Mouse (Mus musculus) forebrain, postnatal 0 days (tissue): ENCODE results near the gene Prex1. TPM values are rescaled to one million over a fixed set of nuclear protein-coding genes. Genes with fewer than 3 reads are reported as not detected.
A peak's percentile ranks its signal among the peaks of the same experiment; 100 is the strongest.
"Not testable (repeated sequence)": the region's sequence is repeated elsewhere in the genome, so short reads cannot be mapped to it uniquely, and the experiment has no call there.

Experiments used
- ATAC-seq: fragments of 200-750 bp; cut with Nextera tagmentation; 2 replicates; pipeline ENCODE4 v1.8.0; 2017; ENCODE audit warnings: mild to moderate bottlenecking, moderate library complexity
- DNase-seq: peaks from one replicate; pipeline ENCODE4 v3.0.0-alpha.2; 2015
- H3K27ac ChIP-seq: fragments of 300-500 bp; sonication (generic); 2 replicates; pipeline ENCODE4 v1.5.1; 2014; ENCODE audit warnings: low read depth, mild to moderate bottlenecking, antibody characterized with exemption, low read length, moderate library complexity, mixed read lengths
- H3K27me3 ChIP-seq: fragments of 300-500 bp; sonication (generic); 2 replicates; pipeline ENCODE4 v1.6.1; 2014; ENCODE audit warnings: mild to moderate bottlenecking, low read length, mixed read lengths; ENCODE audit not compliant: insufficient read depth
- H3K36me3 ChIP-seq: fragments of 300-500 bp; sonication (generic); 2 replicates; pipeline ENCODE4 v1.6.1; 2014; ENCODE audit warnings: mild to moderate bottlenecking, moderate library complexity; ENCODE audit not compliant: insufficient read depth
- H3K4me1 ChIP-seq: fragments of 300-500 bp; sonication (generic); 2 replicates; pipeline ENCODE4 v1.6.1; 2014; ENCODE audit warnings: antibody characterized with exemption; ENCODE audit not compliant: insufficient read depth
- H3K4me2 ChIP-seq: fragments of 300-500 bp; sonication (generic); 2 replicates; pipeline ENCODE4 v1.6.1; 2014; ENCODE audit warnings: low read depth, mild to moderate bottlenecking, moderate library complexity
- H3K4me3 ChIP-seq: fragments of 300-500 bp; sonication (generic); 2 replicates; pipeline ENCODE4 v1.5.1; 2014; ENCODE audit warnings: low read depth, low read length, mixed read lengths
- H3K9ac ChIP-seq: fragments of 300-500 bp; sonication (generic); 2 replicates; pipeline ENCODE4 v1.6.1; 2014; ENCODE audit warnings: mild to moderate bottlenecking
- H3K9me3 ChIP-seq: fragments of 300-500 bp; sonication (generic); 2 replicates; pipeline ENCODE4 v1.6.1; 2016; ENCODE audit warnings: low read length
- CTCF ChIP-seq: sonication (generic); IDR thresholded peaks from 2 replicates; pipeline ENCODE4 v1.5.1; 2016; ENCODE audit warnings: antibody characterized with exemption, control low read depth, low read depth
- WGBS: fragments of 180-500 bp; shearing (Covaris S2); extraction: QIAGEN DNeasy Blood & Tissue Kit; methylation state at CpG from one replicate; pipeline ENCODE4 v1.1.7; 2014; 5-methylcytosine and 5-hydroxymethylcytosine counted together
- polyA plus RNA-seq: library from polyadenylated mRNA; unstranded; fragments of >200 nt; fragmentation: Nextera tagmentation; extraction: Ambion mirVana; gene quantifications from 2 replicates; pipeline ENCODE4 v1.2.1, GENCODE M21; 2015
- total RNA-seq: library from RNA; depleted of rRNA; stranded (reverse); fragments of >200 nt; gene quantifications from 2 replicates; pipeline ENCODE4 v1.2.3, GENCODE M21; 2014; rRNA removed

The Prex1 gene
- total RNA-seq: 30.6 and 31.3 TPM in 2 replicates
- 14.5 and 17.5 TPM in 2 replicates for polyA plus RNA-seq

- under 1% methylated on average over 60 of the region's 69 CpGs for WGBS
- Histone ChIP-seq H3K36me3 (no peaks in the 10 kb centered on the region), H3K4me2 (peak within 1 kb of the TSS; percentile 86), H3K4me1 (peaks cover 11% of the 10 kb centered on the region), H3K27ac (peak within 1 kb of the TSS; percentile 78), H3K27me3 (no peaks in the 10 kb centered on the region), H3K9ac (peak within 1 kb of the TSS; percentile 68), H3K9me3 (no peaks in the 10 kb centered on the region), H3K4me3 (peak within 1 kb of the TSS; percentile 71)
- ATAC-seq (peak; percentile 90), DNase-seq (peak; percentile 97)
- TF ChIP-seq CTCF: no peak
These were observed at the start of gene Prex1 for GRCm38 (mm10) chr2:166713690-166714426. Gene Prex1 (minus strand): TSS chr2:166713832.

- no peak overlapping the region for H3K4me2 ChIP-seq
- H3K4me1 ChIP-seq: no peaks in the 10 kb centered on the region
- WGBS: 37% methylated on average over 3 of the region's 3 CpGs
- H3K36me3 ChIP-seq: no peaks in the 10 kb centered on the region
- no peaks in the 10 kb centered on the region for H3K9me3 ChIP-seq
- no peak overlapping the region for H3K9ac ChIP-seq
- no peak overlapping the region for H3K4me3 ChIP-seq
- no peak overlapping the region for H3K27ac ChIP-seq
- TF ChIP-seq CTCF: no peak
- no peaks in the 10 kb centered on the region for H3K27me3 ChIP-seq
- ATAC-seq (no peak), DNase-seq (no peak)
These were observed 44.3 kb upstream of the Prex1 start for GRCm38 (mm10) chr2:166757969-166758368.

- no peaks in the 10 kb centered on the region for H3K36me3 ChIP-seq
- no peaks in the 10 kb centered on the region for H3K27me3 ChIP-seq
- TF ChIP-seq CTCF: no peak
- no peaks in the 10 kb centered on the region for H3K4me1 ChIP-seq
- WGBS: 89% methylated on average over 7 of the region's 7 CpGs
- ATAC-seq (no peak), DNase-seq (no peak)
- H3K4me2 ChIP-seq: no peak overlapping the region
- no peak overlapping the region for H3K9ac ChIP-seq
- H3K27ac ChIP-seq: no peak overlapping the region
- H3K9me3 ChIP-seq: no peaks in the 10 kb centered on the region
- no peak overlapping the region for H3K4me3 ChIP-seq
These were observed 41.1 kb upstream of the Prex1 start for GRCm38 (mm10) chr2:166754760-166755159.

GRCm38 (mm10) chr2:166754194-166754593 lies 40.6 kb upstream of the Prex1 start:
- no peaks in the 10 kb centered on the region for H3K9me3 ChIP-seq
- WGBS: 70% methylated on average over 4 of the region's 4 CpGs
- no peak for TF ChIP-seq CTCF
- H3K36me3 ChIP-seq: no peaks in the 10 kb centered on the region
- ATAC-seq (no peak), DNase-seq (no peak)
- H3K27ac ChIP-seq: no peak overlapping the region
- H3K27me3 ChIP-seq: no peaks in the 10 kb centered on the region
- H3K9ac ChIP-seq: no peak overlapping the region
- H3K4me1 ChIP-seq: no peaks in the 10 kb centered on the region
- H3K4me2 ChIP-seq: no peak overlapping the region
- H3K4me3 ChIP-seq: no peak overlapping the region

- Histone ChIP-seq H3K27me3 (no peaks in the 10 kb centered on the region), H3K36me3 (no peaks in the 10 kb centered on the region), H3K4me1 (no peaks in the 10 kb centered on the region), H3K4me2 (no peak overlapping the region), H3K4me3 (no peak overlapping the region), H3K9ac (no peak overlapping the region), H3K9me3 (no peaks in the 10 kb centered on the region), H3K27ac (no peak overlapping the region)
- no peak for ATAC-seq
- TF ChIP-seq CTCF: no peak
- no peak for DNase-seq
- 92% methylated on average over 6 of the region's 6 CpGs for WGBS
These were observed 37.1 kb upstream of the Prex1 start for GRCm38 (mm10) chr2:166750620-166751191.

GRCm38 (mm10) chr2:166746261-166746913 lies 32.8 kb upstream of the Prex1 start:
- H3K4me1 ChIP-seq, H3K4me2 ChIP-seq, ATAC-seq, H3K27ac ChIP-seq, H3K9me3 ChIP-seq, H3K9ac ChIP-seq, H3K4me3 ChIP-seq, H3K36me3 ChIP-seq, H3K27me3 ChIP-seq, DNase-seq: not testable (repeated sequence)
- WGBS: 53% methylated on average over 14 of the region's 14 CpGs

- TF ChIP-seq CTCF: no peak
- Histone ChIP-seq H3K9me3 (no peaks in the 10 kb centered on the region), H3K27ac (no peak overlapping the region), H3K4me2 (no peak overlapping the region), H3K36me3 (no peaks in the 10 kb centered on the region), H3K27me3 (no peaks in the 10 kb centered on the region), H3K4me3 (no peak overlapping the region), H3K9ac (no peak overlapping the region), H3K4me1 (no peaks in the 10 kb centered on the region)
- ATAC-seq: no peak
- no peak for DNase-seq
- WGBS: 85% methylated on average over 9 of the region's 9 CpGs
These were observed 32.2 kb upstream of the Prex1 start for GRCm38 (mm10) chr2:166745849-166746248.
